Mouse (Mus musculus) limb, embryonic 13.5 days (tissue): ENCODE data around the gene Hecw2. TPM values are rescaled to one million over a fixed set of nuclear protein-coding genes. Genes with fewer than 3 reads are reported as not detected.
A peak's percentile ranks its signal among the peaks of the same experiment; 100 is the strongest.

Experiments
- ATAC-seq: fragments of 200-750 bp; cut with Nextera tagmentation; 2 replicates; pipeline ENCODE4 v1.8.0; 2017; ENCODE audit warnings: low read depth, moderate number of reproducible peaks, moderate TSS enrichment; ENCODE audit not compliant: low FRiP score
- H3K27ac ChIP-seq: fragments of 300-500 bp; sonication (generic); 2 replicates; pipeline ENCODE4 v1.5.1; 2015; ENCODE audit warnings: inconsistent platforms, mild to moderate bottlenecking, moderate library complexity
- H3K27me3 ChIP-seq: fragments of 300-500 bp; sonication (generic); 2 replicates; pipeline ENCODE4 v1.6.1; 2015; ENCODE audit warnings: mild to moderate bottlenecking, inconsistent platforms
- H3K36me3 ChIP-seq: fragments of 300-500 bp; sonication (generic); 2 replicates; pipeline ENCODE4 v1.6.1; 2015; ENCODE audit warnings: inconsistent platforms, mild to moderate bottlenecking, moderate library complexity
- H3K4me1 ChIP-seq: fragments of 300-500 bp; sonication (generic); 2 replicates; pipeline ENCODE4 v1.6.1; 2015; ENCODE audit warnings: inconsistent platforms
- H3K4me2 ChIP-seq: fragments of 300-500 bp; sonication (generic); replicated peaks from 2 replicates; pipeline ENCODE4 v1.6.1; 2015; ENCODE audit warnings: inconsistent platforms, mild to moderate bottlenecking, moderate library complexity
- H3K4me3 ChIP-seq: fragments of 300-500 bp; sonication (generic); 2 replicates; pipeline ENCODE4 v1.5.1; 2015; ENCODE audit warnings: moderate library complexity, mild to moderate bottlenecking, inconsistent platforms
- H3K9ac ChIP-seq: fragments of 300-500 bp; sonication (generic); 2 replicates; pipeline ENCODE4 v1.6.1; 2015; ENCODE audit warnings: mild to moderate bottlenecking, inconsistent platforms
- H3K9me3 ChIP-seq: fragments of 300-500 bp; sonication (generic); 2 replicates; pipeline ENCODE4 v1.6.1; 2016; ENCODE audit warnings: inconsistent platforms
- WGBS: fragments of 180-500 bp; shearing (Covaris S2); methylation state at CpG from one replicate; pipeline ENCODE4 v1.1.7; 2015; 5-methylcytosine and 5-hydroxymethylcytosine counted together
- polyA plus RNA-seq: library from polyadenylated mRNA; unstranded; fragments of >200 nt; fragmentation: Nextera tagmentation; extraction: Ambion mirVana; gene quantifications from 2 replicates; pipeline ENCODE4 v1.2.1, GENCODE M21; 2015

Hecw2 gene
- polyA plus RNA-seq, 1 experiment from 2014 or later = 3.7 TPM

DNA sequence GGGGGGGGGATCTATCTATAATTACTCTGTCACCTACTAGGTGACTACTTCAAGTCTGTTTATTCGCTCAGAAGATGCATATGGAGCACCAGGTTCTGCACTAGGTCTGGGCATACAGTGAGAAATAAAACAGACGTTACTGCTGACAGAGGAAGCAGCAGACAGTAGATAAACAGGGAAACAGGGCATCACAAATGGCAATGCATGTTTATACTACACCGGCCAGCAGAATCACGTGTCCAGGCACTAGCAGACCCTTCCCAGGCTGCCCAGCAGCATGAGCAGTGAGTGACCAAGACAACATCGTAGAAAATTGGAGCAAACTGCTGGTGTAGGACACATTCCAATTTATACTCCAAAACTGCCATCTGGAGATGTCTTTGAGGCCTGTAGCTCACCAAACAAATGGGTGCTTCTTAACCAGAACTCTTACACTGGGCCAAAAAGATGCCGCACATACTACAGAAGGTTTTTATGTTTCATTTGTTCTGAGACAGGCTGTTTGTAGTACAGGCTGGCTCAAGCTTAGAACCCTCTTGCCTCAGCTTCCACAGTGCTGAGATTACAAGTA lies 41.7 kb downstream of the Hecw2 start:
- Histone ChIP-seq H3K9me3 (no peaks in the 10 kb centered on the region), H3K9ac (no peak overlapping the region), H3K36me3 (no peaks in the 10 kb centered on the region), H3K27ac (no peak overlapping the region), H3K27me3 (no peaks in the 10 kb centered on the region), H3K4me3 (no peak overlapping the region), H3K4me2 (no peak overlapping the region), H3K4me1 (no peaks in the 10 kb centered on the region)
- WGBS = 80% methylated on average over 6 of the region's 6 CpGs
- ATAC-seq = no peak

DNA sequence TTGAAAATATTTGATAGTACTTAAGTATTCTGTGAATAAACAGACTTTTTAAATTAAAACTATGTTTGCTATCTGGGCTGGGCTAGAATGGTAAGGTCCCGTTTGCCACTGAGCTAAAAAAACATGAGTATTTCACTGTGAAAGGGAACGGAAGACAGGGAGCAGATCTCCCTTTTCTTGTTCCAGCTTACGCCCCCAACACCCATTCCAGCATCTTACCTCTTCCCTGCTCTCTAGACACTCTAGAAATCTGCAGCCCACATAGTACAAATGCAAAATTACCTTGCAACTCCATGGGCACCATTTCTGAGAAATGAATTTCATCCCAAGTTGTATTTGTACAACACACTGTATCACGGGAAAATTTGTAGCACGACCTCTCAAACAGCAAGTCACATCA lies 49.9 kb downstream of the Hecw2 start:
- H3K27ac ChIP-seq = no peak overlapping the region
- no peak overlapping the region for H3K4me2 ChIP-seq
- H3K4me3 ChIP-seq = no peak overlapping the region
- 95% methylated on average over 5 of the region's 5 CpGs for WGBS
- H3K36me3 ChIP-seq = no peaks in the 10 kb centered on the region
- no peaks in the 10 kb centered on the region for H3K4me1 ChIP-seq
- H3K27me3 ChIP-seq = no peaks in the 10 kb centered on the region
- H3K9me3 ChIP-seq = no peaks in the 10 kb centered on the region
- no peak for ATAC-seq
- no peak overlapping the region for H3K9ac ChIP-seq

DNA sequence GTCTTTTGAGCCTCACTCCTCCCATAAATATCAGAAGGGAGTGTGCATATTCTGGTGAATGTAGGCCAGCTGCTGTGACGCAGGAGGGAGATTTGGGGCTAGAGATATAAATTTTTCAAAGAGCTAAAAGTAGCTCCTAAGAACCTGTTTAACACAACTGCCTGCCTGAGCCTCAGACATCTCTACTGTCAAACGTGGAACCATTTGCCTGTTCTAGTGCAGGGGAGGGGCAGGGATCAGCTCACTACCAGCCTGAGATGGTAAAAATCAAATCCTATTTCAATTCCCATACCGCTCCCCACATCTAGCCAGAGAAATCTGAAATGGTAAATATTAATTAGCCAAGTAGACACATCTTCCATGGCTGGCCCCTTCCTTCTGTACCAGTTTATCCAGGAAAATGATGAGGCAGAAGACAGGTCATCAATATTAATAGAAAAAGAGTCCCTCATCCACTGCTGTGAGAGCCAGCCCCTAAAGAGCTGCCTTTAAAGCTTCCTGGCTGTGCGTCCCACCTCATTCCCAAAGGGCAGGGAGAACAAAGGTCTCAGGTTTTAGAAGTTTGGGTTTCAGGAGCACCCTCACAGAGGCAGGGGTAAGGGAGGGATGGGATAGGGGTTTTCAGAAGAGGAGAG lies 61.0 kb downstream of the Hecw2 start:
- no peak for ATAC-seq
- Histone ChIP-seq H3K4me2 (no peak overlapping the region), H3K9ac (no peak overlapping the region), H3K4me3 (no peak overlapping the region), H3K36me3 (no peaks in the 10 kb centered on the region), H3K27ac (no peak overlapping the region), H3K4me1 (no peaks in the 10 kb centered on the region), H3K27me3 (no peaks in the 10 kb centered on the region), H3K9me3 (no peaks in the 10 kb centered on the region)
- WGBS = 59% methylated on average over 4 of the region's 4 CpGs

DNA sequence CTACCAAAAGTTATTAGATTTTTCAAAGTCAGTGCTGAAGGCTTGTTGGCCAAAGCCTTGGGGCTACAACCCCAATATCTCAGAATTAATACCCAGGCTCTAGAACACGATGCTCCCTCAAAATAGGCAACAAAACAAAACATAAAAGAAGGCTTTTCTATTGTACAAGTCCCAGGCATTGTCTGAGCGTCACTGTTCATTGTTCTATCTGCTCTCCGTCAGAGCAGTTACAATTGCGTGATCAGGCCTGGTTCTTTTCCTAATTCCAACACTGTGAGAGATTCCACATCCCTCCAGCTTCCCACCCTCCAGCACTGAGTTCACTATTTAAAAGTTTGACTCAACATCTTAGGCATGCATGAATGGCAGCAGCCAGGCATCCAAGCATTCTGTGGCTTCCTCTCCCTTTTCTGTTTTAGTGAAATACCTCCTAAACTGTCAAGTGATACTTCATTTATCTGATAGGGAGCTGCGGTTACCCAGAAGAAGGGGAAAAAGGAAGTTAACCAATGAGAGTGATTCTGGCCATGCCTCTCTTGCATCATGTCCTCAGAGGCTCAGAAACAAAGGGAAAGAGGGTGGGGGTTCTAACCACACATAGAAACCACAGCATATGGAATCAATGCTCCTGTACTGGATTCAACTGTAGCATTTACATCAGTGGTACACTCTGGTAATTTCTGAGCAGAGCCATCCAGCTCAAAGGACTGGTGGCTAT lies 66.1 kb downstream of the Hecw2 start:
- Histone ChIP-seq H3K4me2 (no peak overlapping the region), H3K36me3 (no peaks in the 10 kb centered on the region), H3K27ac (no peak overlapping the region), H3K27me3 (no peaks in the 10 kb centered on the region), H3K4me3 (no peak overlapping the region), H3K4me1 (0 out of 2 replicates have a peak, but pooled peaks cover 12% of the 10 kb centered on the region), H3K9me3 (no peaks in the 10 kb centered on the region), H3K9ac (no peak overlapping the region)
- 82% methylated on average over 5 of the region's 5 CpGs for WGBS
- no peak for ATAC-seq

DNA sequence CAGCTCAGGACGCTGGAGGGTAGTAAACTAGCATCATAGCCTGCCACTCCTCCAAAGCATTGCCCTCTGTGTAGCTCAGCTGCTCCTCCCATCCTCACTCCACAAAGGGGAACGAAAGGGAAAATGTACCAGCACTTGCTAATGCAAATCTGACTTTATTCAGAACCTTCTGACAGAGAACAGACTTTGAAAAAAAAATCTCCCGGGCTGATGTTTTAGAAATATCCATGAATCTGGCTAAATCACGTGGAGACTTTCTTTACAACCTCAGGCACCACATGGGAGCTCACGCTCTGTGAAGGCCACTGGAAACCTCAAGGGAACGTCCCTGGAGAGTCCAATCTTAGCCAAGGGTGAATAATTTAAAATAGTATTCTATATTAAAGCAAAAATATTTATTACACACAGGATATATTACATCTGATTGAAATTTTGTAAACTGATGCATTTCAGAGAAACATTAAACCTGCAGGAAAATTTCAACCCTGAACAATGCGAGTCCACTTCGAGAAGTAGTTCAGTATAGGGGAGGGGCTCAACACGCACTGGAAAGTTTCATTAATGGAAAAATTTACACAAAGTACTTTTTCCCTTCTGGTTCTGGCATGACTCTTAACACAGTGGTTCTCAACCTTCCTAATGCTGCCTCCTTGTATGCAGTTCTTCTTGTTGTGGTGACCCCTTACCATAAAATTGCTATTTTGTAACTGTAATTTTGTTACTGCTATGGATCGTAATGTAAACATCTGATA lies 67.8 kb downstream of the Hecw2 start:
- WGBS = 61% methylated on average over 10 of the region's 10 CpGs
- Histone ChIP-seq H3K27ac (peak overlapping the region; percentile 12; the same call in 1 of the 2 replicates), H3K4me3 (no peak overlapping the region), H3K36me3 (no peaks in the 10 kb centered on the region), H3K9ac (no peak overlapping the region), H3K9me3 (no peaks in the 10 kb centered on the region), H3K4me2 (no peak overlapping the region), H3K4me1 (peaks cover 20% of the 10 kb centered on the region), H3K27me3 (no peaks in the 10 kb centered on the region)
- ATAC-seq = peak; percentile 58

DNA sequence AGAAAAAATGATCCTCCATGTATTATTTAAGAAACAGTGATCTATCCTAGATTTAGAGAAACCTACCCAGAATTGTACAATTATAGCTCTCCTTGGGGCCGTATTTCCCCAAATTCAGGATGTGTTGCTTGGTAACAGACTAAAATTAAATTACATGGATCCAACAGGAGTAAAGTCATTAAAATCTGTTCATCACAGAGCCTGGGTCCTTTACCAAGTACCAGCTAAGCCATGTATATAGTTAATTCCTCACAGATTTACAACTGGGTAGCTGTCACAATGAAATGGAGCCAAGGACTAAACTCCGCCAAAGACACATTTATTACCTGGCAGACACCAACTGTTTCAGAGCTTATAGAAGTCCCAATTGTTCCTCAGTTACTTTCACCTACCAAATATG lies 72.4 kb downstream of the Hecw2 start:
- H3K36me3 ChIP-seq = no peaks in the 10 kb centered on the region
- H3K4me3 ChIP-seq = no peak overlapping the region
- H3K27ac ChIP-seq = no peak overlapping the region
- no peaks in the 10 kb centered on the region for H3K9me3 ChIP-seq
- 42% methylated on average over 2 of the region's 2 CpGs for WGBS
- H3K4me2 ChIP-seq = no peak overlapping the region
- H3K27me3 ChIP-seq = no peaks in the 10 kb centered on the region
- no peak overlapping the region for H3K9ac ChIP-seq
- peaks cover 29% of the 10 kb centered on the region for H3K4me1 ChIP-seq
- peak; percentile 29; the same call in 1 of the 2 replicates for ATAC-seq

DNA sequence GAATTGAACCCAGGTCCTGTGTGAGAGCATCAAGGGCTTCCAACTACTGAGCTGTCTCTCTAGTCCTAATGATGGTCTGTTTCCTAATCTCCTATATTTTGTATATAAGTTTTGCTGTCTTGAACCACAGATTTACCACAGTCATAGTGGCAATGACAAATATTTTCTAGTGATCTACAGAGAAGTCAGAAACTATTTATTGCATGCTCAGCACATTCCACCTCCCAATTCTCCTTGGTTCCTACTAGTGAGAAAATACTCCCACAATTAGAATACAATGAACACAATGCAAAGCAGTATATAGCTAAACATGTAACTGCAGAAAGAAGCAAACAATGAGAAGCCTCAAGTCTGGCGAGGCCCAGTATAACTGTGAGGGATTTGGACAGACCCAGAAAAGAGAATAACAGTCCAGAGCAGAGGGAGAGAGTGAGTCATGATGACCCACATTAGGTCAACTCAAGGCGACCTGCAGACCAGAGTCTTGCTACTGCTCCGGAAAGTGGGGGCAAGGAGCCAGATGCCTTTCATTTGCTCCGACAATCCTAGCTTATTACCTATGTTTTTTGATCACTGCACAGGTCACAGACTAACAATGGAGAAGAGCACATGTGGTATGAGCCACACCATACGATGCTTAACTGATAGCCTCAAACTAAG lies 73.8 kb downstream of the Hecw2 start:
- no peaks in the 10 kb centered on the region for H3K27me3 ChIP-seq
- H3K27ac ChIP-seq = no peak overlapping the region
- no peak overlapping the region for H3K4me3 ChIP-seq
- WGBS = 86% methylated on average over 5 of the region's 5 CpGs
- H3K36me3 ChIP-seq = no peaks in the 10 kb centered on the region
- H3K9me3 ChIP-seq = no peaks in the 10 kb centered on the region
- ATAC-seq = no peak
- H3K4me2 ChIP-seq = no peak overlapping the region
- peaks cover 20% of the 10 kb centered on the region for H3K4me1 ChIP-seq
- H3K9ac ChIP-seq = no peak overlapping the region

DNA sequence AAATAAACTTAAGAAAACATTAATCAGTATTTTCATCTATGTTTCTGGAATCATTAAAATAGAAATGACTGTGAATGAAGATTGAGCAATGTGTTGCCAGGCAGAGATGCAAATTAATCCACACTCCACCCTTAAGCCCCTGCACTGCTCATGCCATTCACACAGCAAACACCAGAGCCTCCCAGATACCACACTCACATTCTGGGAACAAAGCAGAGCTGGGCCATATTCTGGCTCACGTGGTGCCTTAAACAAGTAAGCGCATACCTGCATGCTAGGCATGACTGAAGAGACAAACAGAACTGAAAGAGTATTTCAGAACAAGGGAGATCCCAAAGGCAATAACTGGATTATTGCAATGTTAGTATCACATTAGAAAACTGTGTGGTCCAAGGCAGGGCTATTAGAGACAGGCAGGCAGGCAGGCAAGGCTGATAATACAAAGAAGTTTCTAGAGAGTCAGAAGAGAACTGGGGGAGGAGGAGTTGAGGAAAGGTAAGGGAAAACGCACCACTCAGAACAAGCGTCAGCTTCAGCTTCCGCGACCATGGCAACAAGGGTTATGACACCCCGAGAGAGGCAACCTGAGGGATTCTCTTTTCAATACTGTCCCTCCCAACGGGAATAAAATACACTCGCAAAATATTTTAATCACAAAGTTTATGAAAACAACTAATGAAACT lies 75.2 kb downstream of the Hecw2 start:
- H3K27ac ChIP-seq = no peak overlapping the region
- ATAC-seq = no peak
- no peak overlapping the region for H3K4me2 ChIP-seq
- H3K9ac ChIP-seq = no peak overlapping the region
- H3K27me3 ChIP-seq = no peaks in the 10 kb centered on the region
- H3K4me3 ChIP-seq = no peak overlapping the region
- no peaks in the 10 kb centered on the region for H3K36me3 ChIP-seq
- H3K4me1 ChIP-seq = peaks cover 20% of the 10 kb centered on the region
- WGBS = 61% methylated on average over 9 of the region's 9 CpGs
- no peaks in the 10 kb centered on the region for H3K9me3 ChIP-seq

DNA sequence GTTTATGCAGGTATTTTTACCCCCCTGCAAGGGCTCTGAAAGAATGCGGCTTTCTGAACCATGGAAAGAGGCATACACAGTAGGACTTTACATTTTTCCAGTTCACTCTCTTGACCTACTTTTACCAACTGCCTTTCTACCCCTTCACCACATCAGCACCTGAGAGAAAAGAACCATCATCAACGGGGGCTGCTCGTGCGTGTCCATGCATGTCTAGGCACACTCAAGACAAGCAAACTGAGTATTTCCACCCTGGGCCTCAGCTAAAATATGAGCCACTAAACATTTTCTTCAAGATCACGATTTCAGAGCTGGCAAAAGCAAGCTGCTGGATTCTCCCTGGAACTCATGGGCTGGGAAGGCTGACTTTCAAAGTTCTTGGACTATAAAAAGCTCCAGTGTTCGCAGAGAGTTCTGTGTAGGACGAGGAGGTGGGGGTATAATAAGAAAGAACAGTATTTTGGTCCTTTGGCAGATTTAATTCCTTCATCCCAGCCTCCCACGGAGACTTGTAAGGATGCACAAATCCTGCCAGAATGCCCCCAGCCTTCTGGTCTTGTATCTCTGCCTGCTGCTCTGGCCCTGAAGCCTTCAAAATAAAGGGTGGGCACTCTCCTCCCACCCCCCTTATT lies 76.5 kb downstream of the Hecw2 start:
- no peak overlapping the region for H3K4me3 ChIP-seq
- no peaks in the 10 kb centered on the region for H3K27me3 ChIP-seq
- H3K9me3 ChIP-seq = no peaks in the 10 kb centered on the region
- H3K9ac ChIP-seq = no peak overlapping the region
- H3K36me3 ChIP-seq = no peaks in the 10 kb centered on the region
- WGBS = 49% methylated on average over 8 of the region's 8 CpGs
- peak overlapping the region; percentile 55; the same call in 1 of the 2 replicates for H3K27ac ChIP-seq
- no peak; the same call in 1 of the 2 replicates for ATAC-seq
- no peak overlapping the region for H3K4me2 ChIP-seq
- H3K4me1 ChIP-seq = peaks cover 20% of the 10 kb centered on the region

DNA sequence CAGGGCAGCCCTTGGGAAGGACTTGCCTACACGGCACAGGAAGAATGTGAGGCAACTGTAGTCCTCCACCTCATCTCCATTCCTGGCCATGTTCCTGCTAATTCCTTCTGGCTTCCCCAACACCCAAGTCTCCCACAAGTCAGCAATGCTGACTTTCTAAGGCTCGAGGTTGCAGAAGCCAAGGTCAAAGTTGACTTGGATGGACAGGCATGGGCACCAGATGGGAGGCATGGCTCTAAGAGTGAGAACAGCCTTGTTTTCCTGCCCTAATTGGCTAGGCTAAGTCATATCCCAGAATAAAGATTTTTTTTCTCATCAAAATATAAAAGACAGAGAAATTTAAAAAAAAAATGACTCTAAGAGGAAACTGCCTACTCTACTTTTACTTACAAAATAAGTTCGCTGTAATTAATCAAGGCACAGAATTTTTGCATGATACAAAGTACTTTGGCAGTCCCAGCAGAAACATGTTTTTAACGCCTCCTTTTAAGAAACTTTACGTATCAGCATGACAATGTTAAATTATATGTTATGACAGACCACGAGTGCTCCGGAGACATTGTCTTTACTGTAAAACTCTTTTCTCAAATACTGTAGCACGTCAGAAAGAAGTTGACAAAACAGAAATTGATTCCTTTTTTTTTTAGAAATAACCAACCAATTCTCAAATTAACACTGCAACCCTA lies 83.9 kb downstream of the Hecw2 start:
- WGBS = 76% methylated on average over 8 of the region's 8 CpGs
- Histone ChIP-seq H3K9ac (no peak overlapping the region), H3K4me3 (no peak overlapping the region), H3K9me3 (no peaks in the 10 kb centered on the region), H3K27ac (no peak overlapping the region), H3K4me2 (no peak overlapping the region), H3K4me1 (peaks cover 4% of the 10 kb centered on the region; the same call in 1 of the 2 replicates), H3K27me3 (no peaks in the 10 kb centered on the region), H3K36me3 (no peaks in the 10 kb centered on the region)
- ATAC-seq = no peak
